Mouse (Mus musculus): ENCODE measurements around the gene Atf5. TPM values are rescaled to one million over a fixed set of nuclear protein-coding genes. Genes with fewer than 3 reads are reported as not detected.

The Atf5 gene
- total RNA-seq, 1 experiment, result 16.9 TPM

DNA sequence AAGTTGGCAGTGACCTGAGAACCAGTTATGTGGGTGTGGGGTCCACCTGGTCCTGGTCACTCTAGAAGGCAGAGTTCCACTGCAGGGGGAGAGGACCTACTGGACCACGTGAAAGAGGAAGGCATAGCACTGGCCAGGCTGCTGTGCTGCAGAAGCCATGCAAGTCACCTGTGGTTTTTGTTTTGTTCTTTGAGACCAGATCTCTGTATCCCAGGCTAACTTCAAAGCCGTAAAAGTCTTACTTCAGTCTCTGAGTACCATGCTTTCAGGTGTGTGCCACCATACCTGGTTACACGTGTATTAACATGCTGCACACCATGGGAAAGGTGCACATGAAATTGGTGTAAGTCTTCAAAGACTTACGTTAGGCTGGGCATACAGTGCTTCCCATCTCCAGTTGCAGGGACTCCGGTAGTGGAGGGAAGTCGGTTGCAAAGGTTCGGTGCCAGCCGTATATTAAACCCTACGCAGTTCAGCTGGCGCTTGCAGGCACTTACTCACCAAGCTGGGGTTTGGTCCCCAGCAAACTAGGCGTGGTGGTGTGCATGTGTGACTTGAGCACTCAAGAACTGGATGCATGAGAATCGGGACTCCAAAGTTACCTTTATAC is 35.3 kb upstream of the Atf5 start:
- peaks cover 2 to 29% of the 10 kb centered on the region in 2 experiments for H3K4me1 ChIP-seq (ENCODE audit: control insufficient read depth in 2 of 2, insufficient read depth in 2 of 2, low read length in 2 of 2, poor library complexity in 1 of 2)
- no peaks in the 10 kb centered on the region for H3K9me3 ChIP-seq (ENCODE audit: control insufficient read depth, insufficient read depth, low read depth, low read length)
- TF ChIP-seq ZNF384 (IDR thresholded peaks at IDR 0.05; ENCODE audit: low read depth, low read length) (no peak), CHD2 (IDR thresholded peaks at IDR 0.05; ENCODE audit: low read depth, low read length) (no peak), ZC3H11A (IDR thresholded peaks at IDR 0.05; ENCODE audit: borderline replicate concordance, low read depth, low read length) (no peak), MAFK (IDR thresholded peaks at IDR 0.05; ENCODE audit: insufficient read depth, low read depth, low read length) (no peak), HCFC1 (IDR thresholded peaks at IDR 0.05; ENCODE audit: borderline replicate concordance, insufficient read depth, low read length) (no peak)
- peaks cover 2% of the 10 kb centered on the region; the same call in 1 of the 2 replicates for H3K36me3 ChIP-seq (ENCODE audit: control insufficient read depth, insufficient read depth, low read length, poor library complexity, severe bottlenecking)
- in situ Hi-C loops (cut with MboI; ENCODE audit: low sequenced_read_pairs in 2 of 2, unreplicated experiment in 2 of 2), result no loop called here
- no peak overlapping the region for H3K27ac ChIP-seq (ENCODE audit: insufficient read depth, low read depth, low read length, poor library complexity, severe bottlenecking)
- H3K4me3 ChIP-seq (ENCODE audit: insufficient read depth in 1 of 2, low read depth in 1 of 2, low read length in 2 of 2, poor library complexity in 1 of 2, severe bottlenecking in 1 of 2), result no peak overlapping the region
- no peak for DNase-seq (ENCODE audit: low read depth, low spot score)
- no peak overlapping the region; the same call in 1 of the 2 replicates for H3K9ac ChIP-seq (ENCODE audit: insufficient read depth, low read depth, low read length, poor library complexity, severe bottlenecking)

DNA sequence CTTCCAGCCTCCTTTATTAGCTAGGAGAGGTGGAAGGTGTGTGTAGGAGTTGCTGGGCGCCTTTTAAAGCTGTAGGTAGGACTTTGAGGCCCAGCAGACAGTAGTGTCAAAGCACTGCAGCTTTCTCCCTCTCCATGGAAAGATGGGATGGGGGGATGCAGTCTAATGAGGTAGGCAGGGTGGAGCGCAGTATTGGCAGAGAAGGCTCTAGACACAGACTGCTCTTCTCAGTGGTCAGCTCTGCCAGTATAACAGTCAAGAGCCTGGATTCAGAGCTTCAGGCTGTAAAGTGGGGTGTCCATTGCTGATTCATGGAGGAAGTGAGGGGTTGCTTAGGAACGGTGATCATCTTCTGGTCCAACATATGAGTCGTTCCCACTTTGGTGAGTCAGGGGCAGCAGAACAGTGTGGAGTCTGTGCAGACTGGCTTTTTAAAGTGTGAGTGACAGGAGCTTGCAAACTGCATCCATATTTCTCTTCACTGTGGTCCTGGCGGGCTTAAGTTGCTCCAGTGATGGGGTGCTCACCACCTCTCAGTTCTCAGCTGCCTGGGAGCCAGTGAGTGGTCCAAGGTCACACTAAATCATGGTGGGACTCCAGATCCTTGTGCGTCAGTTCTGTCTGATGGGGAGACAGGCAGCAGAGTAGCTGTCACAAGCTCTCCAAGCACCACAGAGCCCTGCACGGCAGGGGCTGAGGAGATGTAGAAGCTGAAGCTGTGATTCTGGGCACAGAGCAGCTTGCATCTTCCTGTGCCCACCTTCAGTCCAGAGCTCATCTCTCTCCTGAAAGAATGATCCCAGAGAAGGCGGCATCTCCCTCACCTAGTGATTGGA is 34.5 kb upstream of the Atf5 start:
- peak overlapping the region; percentile 85 to 86 for H3K4me3 ChIP-seq (ENCODE audit: insufficient read depth in 1 of 2, low read depth in 1 of 2, low read length in 2 of 2, poor library complexity in 1 of 2, severe bottlenecking in 1 of 2)
- peak overlapping the region; percentile 93 for H3K9ac ChIP-seq (ENCODE audit: insufficient read depth, low read depth, low read length, poor library complexity, severe bottlenecking)
- TF ChIP-seq ZC3H11A (IDR thresholded peaks at IDR 0.05; ENCODE audit: borderline replicate concordance, low read depth, low read length) (no peak), ZNF384 (IDR thresholded peaks at IDR 0.05; ENCODE audit: low read depth, low read length) (no peak), MAFK (IDR thresholded peaks at IDR 0.05; ENCODE audit: insufficient read depth, low read depth, low read length) (no peak), CHD2 (IDR thresholded peaks at IDR 0.05; ENCODE audit: low read depth, low read length) (no peak), HCFC1 (IDR thresholded peaks at IDR 0.05; ENCODE audit: borderline replicate concordance, insufficient read depth, low read length) (no peak)
- no peak overlapping the region for H3K27ac ChIP-seq (ENCODE audit: insufficient read depth, low read depth, low read length, poor library complexity, severe bottlenecking)
- no peak for DNase-seq (ENCODE audit: low read depth, low spot score)
- H3K4me1 ChIP-seq (ENCODE audit: control insufficient read depth in 2 of 2, insufficient read depth in 2 of 2, low read length in 2 of 2, poor library complexity in 1 of 2), result peaks cover 2 to 26% of the 10 kb centered on the region in 2 experiments; a peak in 3 of 4 replicates
- no peaks in the 10 kb centered on the region for H3K9me3 ChIP-seq (ENCODE audit: control insufficient read depth, insufficient read depth, low read depth, low read length)
- in situ Hi-C loops (cut with MboI; ENCODE audit: low sequenced_read_pairs in 2 of 2, unreplicated experiment in 2 of 2), result no loop called here
- peaks cover 7% of the 10 kb centered on the region; the same call in 1 of the 2 replicates for H3K36me3 ChIP-seq (ENCODE audit: control insufficient read depth, insufficient read depth, low read length, poor library complexity, severe bottlenecking)

DNA sequence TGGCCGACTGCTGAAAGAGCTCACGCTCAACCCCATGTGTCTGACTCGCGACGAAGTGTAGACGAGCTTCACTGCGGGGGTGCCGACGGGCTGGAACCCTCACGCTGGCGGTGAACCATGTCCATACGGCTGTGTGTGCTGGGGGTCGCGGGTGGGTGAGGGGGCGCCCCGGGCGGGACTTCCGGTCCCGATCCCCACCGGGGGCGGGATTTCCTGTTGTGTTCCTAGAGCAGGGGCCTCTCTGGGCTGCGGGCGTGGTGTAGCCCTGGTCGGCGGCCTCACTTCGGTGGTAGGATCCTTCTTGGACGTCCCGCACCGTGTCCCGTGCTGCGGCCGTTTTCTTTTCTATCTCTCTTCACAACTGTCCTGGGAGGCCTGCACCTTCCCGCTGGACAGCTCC is 33.7 kb upstream of the Atf5 start:
- Histone ChIP-seq H3K9ac (ENCODE audit: insufficient read depth, low read depth, low read length, poor library complexity, severe bottlenecking) (peak overlapping the region; percentile 93), H3K36me3 (ENCODE audit: control insufficient read depth, insufficient read depth, low read length, poor library complexity, severe bottlenecking) (peaks cover 16% of the 10 kb centered on the region), H3K27ac (ENCODE audit: insufficient read depth, low read depth, low read length, poor library complexity, severe bottlenecking) (peak overlapping the region; percentile 97), H3K9me3 (ENCODE audit: control insufficient read depth, insufficient read depth, low read depth, low read length) (no peaks in the 10 kb centered on the region), H3K4me1 (ENCODE audit: control insufficient read depth in 2 of 2, insufficient read depth in 2 of 2, low read length in 2 of 2, poor library complexity in 1 of 2) (peaks cover 0 to 24% of the 10 kb centered on the region in 2 experiments; a peak in 2 of 4 replicates), H3K4me3 (ENCODE audit: insufficient read depth in 1 of 2, low read depth in 1 of 2, low read length in 2 of 2, poor library complexity in 1 of 2, severe bottlenecking in 1 of 2) (peak overlapping the region; percentile 85 to 86)
- TF ChIP-seq ZC3H11A (IDR thresholded peaks at IDR 0.05; ENCODE audit: borderline replicate concordance, low read depth, low read length), result no peak
- TF ChIP-seq CHD2 (IDR thresholded peaks at IDR 0.05; ENCODE audit: low read depth, low read length), result 0 out of 2 replicates have a peak, but pooled peaks have one; percentile 4
- in situ Hi-C loops (cut with MboI; ENCODE audit: low sequenced_read_pairs in 2 of 2, unreplicated experiment in 2 of 2), result no loop called here
- DNase-seq (ENCODE audit: low read depth, low spot score), result peak; percentile 53

DNA sequence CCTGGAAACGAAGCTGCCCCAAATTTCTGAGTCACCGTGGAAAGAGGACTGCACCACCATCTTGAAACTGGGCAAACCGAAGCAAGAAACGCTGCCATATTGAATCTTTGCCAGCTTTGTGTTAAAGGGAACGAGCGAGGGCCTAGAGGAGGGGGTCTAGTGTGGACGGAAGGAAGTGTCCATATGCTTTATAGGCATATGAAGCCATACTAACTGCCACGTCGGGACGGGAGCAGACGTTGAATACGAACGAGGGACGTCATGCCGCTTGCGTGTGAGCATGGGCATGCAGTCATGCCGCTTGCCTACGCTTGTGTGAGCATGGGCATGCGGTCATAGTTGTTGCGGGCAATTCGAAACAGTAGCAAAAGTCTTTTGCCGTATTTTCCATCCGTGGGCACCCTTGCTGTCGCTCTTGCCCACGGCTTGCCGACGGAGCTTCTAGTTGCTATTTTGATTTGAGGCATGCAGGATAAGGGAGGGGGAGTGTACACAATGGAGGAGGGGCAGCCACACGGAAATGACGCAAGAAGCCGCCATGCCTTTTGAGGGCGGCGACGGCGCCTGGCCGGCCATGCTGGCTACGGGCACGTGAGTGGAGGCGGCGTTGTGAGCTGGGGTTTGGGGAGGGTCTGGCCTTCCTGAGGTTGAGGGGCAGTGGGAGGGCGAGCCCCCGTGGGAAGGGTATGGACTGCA is 33.1 kb upstream of the Atf5 start:
- Histone ChIP-seq H3K4me1 (ENCODE audit: control insufficient read depth in 2 of 2, insufficient read depth in 2 of 2, low read length in 2 of 2, poor library complexity in 1 of 2) (peaks cover 0 to 23% of the 10 kb centered on the region in 2 experiments; a peak in 2 of 4 replicates), H3K9ac (ENCODE audit: insufficient read depth, low read depth, low read length, poor library complexity, severe bottlenecking) (peak overlapping the region; percentile 93), H3K9me3 (ENCODE audit: control insufficient read depth, insufficient read depth, low read depth, low read length) (no peaks in the 10 kb centered on the region), H3K36me3 (ENCODE audit: control insufficient read depth, insufficient read depth, low read length, poor library complexity, severe bottlenecking) (peaks cover 21% of the 10 kb centered on the region), H3K27ac (ENCODE audit: insufficient read depth, low read depth, low read length, poor library complexity, severe bottlenecking) (peak overlapping the region; percentile 97), H3K4me3 (ENCODE audit: insufficient read depth in 1 of 2, low read depth in 1 of 2, low read length in 2 of 2, poor library complexity in 1 of 2, severe bottlenecking in 1 of 2) (peak overlapping the region; percentile 85 to 86)
- TF ChIP-seq MAFK (IDR thresholded peaks at IDR 0.05; ENCODE audit: insufficient read depth, low read depth, low read length) (0 out of 2 replicates have a peak, but pooled peaks have one; percentile 14), ZNF384 (IDR thresholded peaks at IDR 0.05; ENCODE audit: low read depth, low read length) (no peak), CHD2 (IDR thresholded peaks at IDR 0.05; ENCODE audit: low read depth, low read length) (0 out of 2 replicates have a peak, but pooled peaks have one; percentile 4), ZC3H11A (IDR thresholded peaks at IDR 0.05; ENCODE audit: borderline replicate concordance, low read depth, low read length) (no peak), HCFC1 (IDR thresholded peaks at IDR 0.05; ENCODE audit: borderline replicate concordance, insufficient read depth, low read length) (peak; percentile 90)
- DNase-seq (ENCODE audit: low read depth, low spot score), result peak; percentile 88
- in situ Hi-C loops (cut with MboI; ENCODE audit: low sequenced_read_pairs in 2 of 2, unreplicated experiment in 2 of 2), result no loop called here

All from ES-E14 (cell line).